Mouse (Mus musculus) heart, embryonic 13.5 days (tissue): ENCODE data around the gene Pbx1. TPM values are rescaled to one million over a fixed set of nuclear protein-coding genes. Genes with fewer than 3 reads are reported as not detected.

Experiments
- ATAC-seq: fragments of 200-750 bp; cut with Nextera tagmentation; 2 replicates; pipeline ENCODE4 v1.8.0; 2017; ENCODE audit warnings: moderate TSS enrichment; ENCODE audit not compliant: insufficient number of reproducible peaks, low FRiP score, low TSS enrichment; ENCODE audit errors: extremely low read depth
- H3K27ac ChIP-seq: fragments of 300-500 bp; sonication (generic); replicated peaks from 2 replicates; pipeline ENCODE4 v1.5.1; 2015; ENCODE audit warnings: moderate library complexity, mild to moderate bottlenecking, inconsistent platforms
- H3K27me3 ChIP-seq: fragments of 300-500 bp; sonication (generic); replicated peaks from 2 replicates; pipeline ENCODE4 v1.6.1; 2015; ENCODE audit warnings: mild to moderate bottlenecking, inconsistent platforms
- H3K36me3 ChIP-seq: fragments of 300-500 bp; sonication (generic); 2 replicates; pipeline ENCODE4 v1.6.1; 2015; ENCODE audit warnings: mild to moderate bottlenecking, inconsistent platforms
- H3K4me1 ChIP-seq: fragments of 300-500 bp; sonication (generic); 2 replicates; pipeline ENCODE4 v1.6.1; 2015; ENCODE audit warnings: inconsistent platforms
- H3K4me2 ChIP-seq: fragments of 300-500 bp; sonication (generic); 2 replicates; pipeline ENCODE4 v1.6.1; 2015; ENCODE audit warnings: inconsistent platforms, mild to moderate bottlenecking, moderate library complexity
- H3K4me3 ChIP-seq: fragments of 300-500 bp; sonication (generic); 2 replicates; pipeline ENCODE4 v1.5.1; 2015; ENCODE audit warnings: moderate library complexity, mild to moderate bottlenecking, inconsistent platforms
- H3K9ac ChIP-seq: fragments of 300-500 bp; sonication (generic); 2 replicates; pipeline ENCODE4 v1.6.1; 2015; ENCODE audit warnings: inconsistent platforms, mild to moderate bottlenecking, moderate library complexity
- H3K9me3 ChIP-seq: fragments of 300-500 bp; sonication (generic); 2 replicates; pipeline ENCODE4 v1.6.1; 2016; ENCODE audit warnings: inconsistent platforms
- WGBS: fragments of 180-500 bp; shearing (Covaris S2); methylation state at CpG from one replicate; pipeline ENCODE4 v1.1.7; 2015; ENCODE audit warnings: mixed read lengths; 5-methylcytosine and 5-hydroxymethylcytosine counted together
- polyA plus RNA-seq: library from polyadenylated mRNA; unstranded; fragments of >200 nt; fragmentation: Nextera tagmentation; extraction: Ambion mirVana; gene quantifications from 2 replicates; pipeline ENCODE4 v1.2.1, GENCODE M21; 2015

The Pbx1 gene
- polyA plus RNA-seq, 1 experiment from 2014 or later = 23.2 TPM

- Histone ChIP-seq H3K9ac (peak overlapping the region; percentile 70), H3K27ac (peak overlapping the region; percentile 36; the same call in 1 of the 2 replicates), H3K9me3 (no peaks in the 10 kb centered on the region), H3K4me3 (peak overlapping the region; percentile 88), H3K4me2 (peak overlapping the region; percentile 77), H3K4me1 (peaks cover 73% of the 10 kb centered on the region), H3K27me3 (no peaks in the 10 kb centered on the region), H3K36me3 (peaks cover 33% of the 10 kb centered on the region)
- 43% methylated on average over 5 of the region's 5 CpGs for WGBS
- ATAC-seq = no peak
These were observed 6.9 kb downstream of the Pbx1 start for GRCm38 (mm10) chr1:168425017-168425705.

- no peak for ATAC-seq
- H3K9me3 ChIP-seq = no peaks in the 10 kb centered on the region
- H3K9ac ChIP-seq = peak overlapping the region; percentile 69
- peak overlapping the region; percentile 77 for H3K4me2 ChIP-seq
- WGBS = 50% methylated on average over 11 of the region's 11 CpGs
- peaks cover 43% of the 10 kb centered on the region for H3K36me3 ChIP-seq
- no peaks in the 10 kb centered on the region for H3K27me3 ChIP-seq
- peak overlapping the region; percentile 66 for H3K27ac ChIP-seq
- peaks cover 80% of the 10 kb centered on the region for H3K4me1 ChIP-seq
- peak overlapping the region; percentile 30 for H3K4me3 ChIP-seq
These were observed 8.6 kb downstream of the Pbx1 start for GRCm38 (mm10) chr1:168423389-168423930.

- H3K36me3 ChIP-seq = peaks cover 54% of the 10 kb centered on the region
- H3K9ac ChIP-seq = peak overlapping the region; percentile 33; the same call in 1 of the 2 replicates
- no peaks in the 10 kb centered on the region for H3K9me3 ChIP-seq
- 54% methylated on average over 9 of the region's 9 CpGs for WGBS
- peak overlapping the region; percentile 57 for H3K27ac ChIP-seq
- no peaks in the 10 kb centered on the region for H3K27me3 ChIP-seq
- no peak overlapping the region for H3K4me3 ChIP-seq
- H3K4me1 ChIP-seq = peaks cover 77% of the 10 kb centered on the region
- ATAC-seq = no peak
- H3K4me2 ChIP-seq = peak overlapping the region; percentile 37
These were observed 13.2 kb downstream of the Pbx1 start for GRCm38 (mm10) chr1:168418903-168419302.

GRCm38 (mm10) chr1:168417626-168418025 is 14.4 kb downstream of the Pbx1 start:
- no peak for ATAC-seq

GRCm38 (mm10) chr1:168416729-168417437 is 15.2 kb downstream of the Pbx1 start:
- Histone ChIP-seq H3K4me3 (peak overlapping the region; percentile 13; the same call in 1 of the 2 replicates), H3K4me2 (peak overlapping the region; percentile 55), H3K4me1 (peaks cover 64% of the 10 kb centered on the region), H3K9me3 (no peaks in the 10 kb centered on the region), H3K9ac (peak overlapping the region; percentile 73), H3K27me3 (no peaks in the 10 kb centered on the region), H3K36me3 (peaks cover 57% of the 10 kb centered on the region), H3K27ac (peak overlapping the region; percentile 71)
- peak; percentile 54; the same call in 1 of the 2 replicates for ATAC-seq
- WGBS = 11% methylated on average over 11 of the region's 11 CpGs

More at GRCm38 (mm10) chr1:168417626-168418025, 14.4 kb downstream of the Pbx1 start:
- Histone ChIP-seq H3K27me3 (no peaks in the 10 kb centered on the region), H3K9ac (peak overlapping the region; percentile 73), H3K9me3 (no peaks in the 10 kb centered on the region), H3K4me2 (peak overlapping the region; percentile 55; the same call in 1 of the 2 replicates), H3K27ac (peak overlapping the region; percentile 71), H3K4me1 (peaks cover 65% of the 10 kb centered on the region), H3K4me3 (no peak overlapping the region), H3K36me3 (peaks cover 63% of the 10 kb centered on the region)
- 63% methylated on average over 6 of the region's 6 CpGs for WGBS

GRCm38 (mm10) chr1:168410611-168411010 is 21.5 kb downstream of the Pbx1 start:
- ATAC-seq = no peak
- WGBS = 16% methylated on average over 10 of the region's 10 CpGs
- Histone ChIP-seq H3K9ac (peak overlapping the region; percentile 15; the same call in 1 of the 2 replicates), H3K4me3 (no peak overlapping the region), H3K9me3 (no peaks in the 10 kb centered on the region), H3K27ac (peak overlapping the region; percentile 74), H3K36me3 (peaks cover 50% of the 10 kb centered on the region), H3K4me1 (peaks cover 75% of the 10 kb centered on the region), H3K27me3 (no peaks in the 10 kb centered on the region), H3K4me2 (peak overlapping the region; percentile 14)

- 3% methylated on average over 1 of the region's 1 CpGs for WGBS
- H3K9me3 ChIP-seq = no peaks in the 10 kb centered on the region
- peaks cover 75% of the 10 kb centered on the region for H3K4me1 ChIP-seq
- no peak; the same call in 1 of the 2 replicates for ATAC-seq
- peaks cover 49% of the 10 kb centered on the region for H3K36me3 ChIP-seq
- H3K4me2 ChIP-seq = peak overlapping the region; percentile 14; the same call in 1 of the 2 replicates
- no peaks in the 10 kb centered on the region for H3K27me3 ChIP-seq
- H3K4me3 ChIP-seq = no peak overlapping the region
- H3K9ac ChIP-seq = 0 out of 2 replicates have a peak overlapping the region, but pooled peaks have one; percentile 24
- H3K27ac ChIP-seq = peak overlapping the region; percentile 74
These were observed 22.0 kb downstream of the Pbx1 start for GRCm38 (mm10) chr1:168410054-168410453.

GRCm38 (mm10) chr1:168408757-168409156 is 23.3 kb downstream of the Pbx1 start:
- Histone ChIP-seq H3K9ac (no peak overlapping the region; the same call in 1 of the 2 replicates), H3K36me3 (peaks cover 39% of the 10 kb centered on the region), H3K4me1 (peaks cover 78% of the 10 kb centered on the region), H3K27ac (peak overlapping the region; percentile 74; the same call in 1 of the 2 replicates), H3K4me2 (no peak overlapping the region), H3K27me3 (no peaks in the 10 kb centered on the region), H3K9me3 (no peaks in the 10 kb centered on the region), H3K4me3 (no peak overlapping the region)
- WGBS = 55% methylated on average over 10 of the region's 10 CpGs
- no peak for ATAC-seq

GRCm38 (mm10) chr1:168407958-168408357 is 24.1 kb downstream of the Pbx1 start:
- H3K4me2 ChIP-seq = no peak overlapping the region
- 73% methylated on average over 7 of the region's 7 CpGs for WGBS
- ATAC-seq = no peak
- peak overlapping the region; percentile 74 for H3K27ac ChIP-seq
- no peak overlapping the region for H3K4me3 ChIP-seq
- peaks cover 85% of the 10 kb centered on the region for H3K4me1 ChIP-seq
- peaks cover 31% of the 10 kb centered on the region for H3K36me3 ChIP-seq
- H3K27me3 ChIP-seq = no peaks in the 10 kb centered on the region
- no peaks in the 10 kb centered on the region for H3K9me3 ChIP-seq
- H3K9ac ChIP-seq = no peak overlapping the region

- peaks cover 88% of the 10 kb centered on the region for H3K4me1 ChIP-seq
- H3K36me3 ChIP-seq = peaks cover 33% of the 10 kb centered on the region
- H3K4me3 ChIP-seq = no peak overlapping the region
- no peak overlapping the region for H3K9ac ChIP-seq
- ATAC-seq = no peak
- H3K9me3 ChIP-seq = no peaks in the 10 kb centered on the region
- peak overlapping the region; percentile 76 for H3K27ac ChIP-seq
- no peaks in the 10 kb centered on the region for H3K27me3 ChIP-seq
- no peak overlapping the region for H3K4me2 ChIP-seq
- WGBS = 53% methylated on average over 8 of the region's 8 CpGs
These were observed 25.8 kb downstream of the Pbx1 start for GRCm38 (mm10) chr1:168406291-168406675.

GRCm38 (mm10) chr1:168405645-168406290 is 26.3 kb downstream of the Pbx1 start:
- ATAC-seq = no peak
- Histone ChIP-seq H3K36me3 (peaks cover 38% of the 10 kb centered on the region), H3K4me3 (no peak overlapping the region)

More at GRCm38 (mm10) chr1:168405645-168406290, 26.3 kb downstream of the Pbx1 start:
- Histone ChIP-seq H3K27me3 (no peaks in the 10 kb centered on the region), H3K9me3 (no peaks in the 10 kb centered on the region), H3K27ac (peak overlapping the region; percentile 76), H3K9ac (peak overlapping the region; percentile 71), H3K4me1 (peaks cover 88% of the 10 kb centered on the region), H3K4me2 (peak overlapping the region; percentile 42)
- WGBS = 25% methylated on average over 8 of the region's 12 CpGs
